Mouse (Mus musculus) intestine, embryonic 14.5 days (tissue): ENCODE measurements at regions not wholly inside any gene's neighbourhood (a gene's known extent, or its start where the extent isn't known, plus 50 kb on each side); places are given as distances from the start of the nearest gene placed in this dataset.

Experiments used
- ATAC-seq: fragments of 200-750 bp; cut with Nextera tagmentation; replicated peaks from 2 replicates; pipeline ENCODE4 v1.8.0; 2017; ENCODE audit warnings: low read depth, moderate number of reproducible peaks, moderate TSS enrichment, moderate library complexity; ENCODE audit not compliant: low FRiP score, low TSS enrichment
- DNase-seq: peaks from one replicate; pipeline ENCODE4 v3.0.0-alpha.2; 2018; ENCODE audit warnings: low spot score
- H3K27ac ChIP-seq: fragments of 300-500 bp; sonication (generic); 2 replicates; pipeline ENCODE4 v1.5.1; 2014; ENCODE audit warnings: low read depth, mild to moderate bottlenecking, control low read depth
- H3K27me3 ChIP-seq: fragments of 300-500 bp; sonication (generic); replicated peaks from 2 replicates; pipeline ENCODE4 v1.6.1; 2014; ENCODE audit warnings: low read length, control low read depth; ENCODE audit not compliant: control insufficient read depth, insufficient read depth
- H3K36me3 ChIP-seq: fragments of 300-500 bp; sonication (generic); 2 replicates; pipeline ENCODE4 v1.6.1; 2014; ENCODE audit warnings: low read length, control low read depth; ENCODE audit not compliant: control insufficient read depth, insufficient read depth
- H3K4me1 ChIP-seq: fragments of 300-500 bp; sonication (generic); replicated peaks from 2 replicates; pipeline ENCODE4 v1.6.1; 2014; ENCODE audit warnings: low read length, control low read depth, mixed read lengths; ENCODE audit not compliant: control insufficient read depth, insufficient read depth
- H3K4me2 ChIP-seq: fragments of 300-500 bp; sonication (generic); 2 replicates; pipeline ENCODE4 v1.6.1; 2014; ENCODE audit warnings: low read length
- H3K4me3 ChIP-seq: fragments of 300-500 bp; sonication (generic); 2 replicates; pipeline ENCODE4 v1.5.1; 2014; ENCODE audit warnings: low read depth, low read length, control low read depth, mixed read lengths
- H3K9ac ChIP-seq: fragments of 300-500 bp; sonication (generic); 2 replicates; pipeline ENCODE4 v1.6.1; 2014; ENCODE audit warnings: mild to moderate bottlenecking, low read length
- H3K9me3 ChIP-seq: fragments of 300-500 bp; sonication (generic); 2 replicates; pipeline ENCODE4 v1.6.1; 2016; ENCODE audit warnings: low read length, control low read depth; ENCODE audit not compliant: control insufficient read depth
- WGBS: fragments of 180-500 bp; shearing (Covaris S2); extraction: QIAGEN DNeasy Blood & Tissue Kit; methylation state at CpG from one replicate; pipeline ENCODE4 v1.1.7; 2014; 5-methylcytosine and 5-hydroxymethylcytosine counted together

DNA sequence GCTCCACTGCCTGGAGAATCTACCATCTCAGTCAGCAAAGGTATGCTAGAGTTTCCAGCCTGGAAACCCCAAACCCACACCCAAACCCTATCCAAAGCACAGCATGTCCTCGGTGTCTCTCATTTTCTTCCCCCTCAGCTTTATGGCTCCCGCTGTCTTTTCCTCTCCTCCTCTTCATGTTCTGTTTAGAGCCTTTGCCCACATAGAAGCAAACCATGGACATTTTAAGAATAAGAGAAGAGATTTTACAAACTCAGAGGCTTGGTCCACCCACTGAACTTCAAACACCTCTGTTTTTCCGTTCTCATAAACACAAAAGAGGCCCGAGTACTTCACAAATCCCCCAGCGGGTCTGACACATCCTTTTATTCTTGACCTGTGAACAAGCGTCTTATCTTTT is 154.9 kb upstream of the Zc3h12c start:
- WGBS = 81% methylated on average over 6 of the region's 6 CpGs
- ATAC-seq (no peak), DNase-seq (no peak)

DNA sequence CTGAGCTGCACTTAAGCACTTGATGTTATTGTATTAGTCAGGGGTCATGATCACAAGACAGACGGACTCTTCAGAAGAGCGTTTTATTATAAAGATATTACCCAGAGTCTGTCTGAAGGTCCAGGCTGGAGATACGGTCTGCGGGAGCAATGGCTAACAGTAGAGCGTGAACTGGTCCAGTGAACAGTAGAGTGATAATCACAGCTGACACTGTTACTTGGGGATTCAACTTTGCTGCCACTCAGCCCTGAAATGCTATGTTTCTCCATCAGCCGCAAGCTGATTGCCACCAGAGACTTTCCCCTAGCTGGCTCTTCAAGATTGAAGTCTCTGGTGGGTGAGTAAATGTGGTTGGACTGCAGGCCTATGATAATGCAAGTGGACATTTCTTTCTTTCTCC is 133.1 kb upstream of the Zc3h12c start:
- WGBS = 77% methylated on average over 6 of the region's 6 CpGs

More for the DNA sequence above, 154.9 kb upstream of the Zc3h12c start:
- no peaks in the 10 kb centered on the region for H3K9me3 ChIP-seq
- no peaks in the 10 kb centered on the region for H3K4me1 ChIP-seq
- H3K4me2 ChIP-seq = no peak overlapping the region
- H3K27me3 ChIP-seq = no peaks in the 10 kb centered on the region
- H3K27ac ChIP-seq = no peak overlapping the region
- no peak overlapping the region for H3K9ac ChIP-seq
- no peak overlapping the region for H3K4me3 ChIP-seq
- no peaks in the 10 kb centered on the region for H3K36me3 ChIP-seq

DNA sequence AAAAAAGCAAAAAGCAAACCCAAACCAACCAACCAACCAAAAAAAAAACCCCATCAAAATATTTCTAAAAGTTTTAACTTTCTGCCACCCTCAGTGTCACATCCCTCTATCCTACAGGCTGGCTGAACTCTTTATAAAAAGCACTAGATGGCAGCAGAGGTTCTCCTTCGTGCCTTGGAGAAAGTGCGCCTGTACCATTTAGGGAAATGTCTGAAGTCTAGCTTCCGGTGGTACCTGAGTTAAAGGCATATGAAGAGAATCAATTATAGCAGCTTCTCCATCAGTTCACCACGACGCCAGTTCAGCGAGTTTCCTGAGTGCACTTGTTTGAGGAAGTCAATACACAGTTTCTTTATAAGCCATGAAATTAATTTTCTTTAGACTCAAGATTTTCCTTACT is 130.0 kb upstream of the Zc3h12c start:
- Histone ChIP-seq H3K4me2 (no peak overlapping the region), H3K27ac (no peak overlapping the region), H3K36me3 (no peaks in the 10 kb centered on the region), H3K4me1 (no peaks in the 10 kb centered on the region), H3K27me3 (no peaks in the 10 kb centered on the region), H3K4me3 (no peak overlapping the region), H3K9ac (no peak overlapping the region), H3K9me3 (no peaks in the 10 kb centered on the region)
- ATAC-seq (0 out of 2 replicates have a peak, but pooled peaks have one; percentile 47), DNase-seq (no peak)
- 9% methylated on average over 6 of the region's 6 CpGs for WGBS

More for the DNA sequence above, 133.1 kb upstream of the Zc3h12c start:
- Histone ChIP-seq H3K4me1 (no peaks in the 10 kb centered on the region), H3K4me3 (no peak overlapping the region), H3K9me3 (no peaks in the 10 kb centered on the region), H3K36me3 (no peaks in the 10 kb centered on the region), H3K4me2 (no peak overlapping the region), H3K27ac (no peak overlapping the region), H3K9ac (no peak overlapping the region), H3K27me3 (no peaks in the 10 kb centered on the region)
- ATAC-seq (no peak), DNase-seq (no peak)

DNA sequence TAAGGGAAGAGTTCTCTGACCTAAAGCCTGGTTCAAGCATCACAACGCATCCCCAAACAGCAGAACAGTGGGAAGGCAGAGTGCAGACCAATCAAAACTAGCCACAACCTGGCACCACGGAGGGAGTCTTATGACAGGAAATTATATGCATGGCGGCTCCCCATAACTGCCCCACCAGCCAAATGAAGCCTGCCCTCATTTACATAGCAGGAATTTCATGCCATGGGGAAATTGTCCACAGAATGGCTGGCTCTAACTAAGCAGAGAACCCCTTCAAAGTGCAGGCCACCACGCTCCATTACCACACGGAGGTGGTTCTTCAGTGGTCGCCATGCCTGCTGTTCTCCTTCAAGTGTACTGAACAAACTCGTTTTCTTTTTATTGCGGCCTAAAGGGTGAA is 126.3 kb upstream of the Zc3h12c start:
- ATAC-seq = no peak
- H3K27ac ChIP-seq = no peak overlapping the region

DNA sequence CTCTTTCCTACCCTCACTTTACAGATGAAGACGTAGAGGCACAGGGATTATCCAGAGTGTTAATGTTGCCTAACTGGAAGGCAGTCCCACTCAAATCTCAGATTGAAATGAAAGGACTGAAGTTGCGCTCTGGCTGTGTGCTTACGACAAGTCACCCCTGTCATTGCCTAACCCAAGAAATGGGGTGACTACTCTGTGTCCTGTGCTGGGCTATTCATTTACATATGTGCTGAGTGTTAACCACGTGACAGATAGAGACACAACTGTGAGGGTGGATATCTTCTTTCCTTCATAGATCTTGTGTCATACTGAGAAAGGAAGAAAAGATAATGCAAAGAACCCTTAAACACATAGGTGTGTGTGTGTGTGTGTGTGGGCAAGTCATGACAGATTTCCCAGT is 120.7 kb upstream of the Zc3h12c start:
- no peak for DNase-seq
- 74% methylated on average over 4 of the region's 4 CpGs for WGBS
- Histone ChIP-seq H3K4me1 (peaks cover 6% of the 10 kb centered on the region), H3K4me2 (no peak overlapping the region), H3K36me3 (no peaks in the 10 kb centered on the region), H3K27ac (no peak overlapping the region), H3K9ac (no peak overlapping the region), H3K4me3 (no peak overlapping the region), H3K9me3 (no peaks in the 10 kb centered on the region), H3K27me3 (0 out of 2 replicates have a peak, but pooled peaks cover 4% of the 10 kb centered on the region)
- ATAC-seq = no peak

More for the DNA sequence above, 126.3 kb upstream of the Zc3h12c start:
- Histone ChIP-seq H3K27me3 (no peaks in the 10 kb centered on the region), H3K9me3 (no peaks in the 10 kb centered on the region), H3K9ac (no peak overlapping the region), H3K4me1 (no peaks in the 10 kb centered on the region), H3K4me2 (no peak overlapping the region), H3K36me3 (no peaks in the 10 kb centered on the region), H3K4me3 (no peak overlapping the region)
- WGBS = 84% methylated on average over 8 of the region's 8 CpGs
- no peak for DNase-seq

DNA sequence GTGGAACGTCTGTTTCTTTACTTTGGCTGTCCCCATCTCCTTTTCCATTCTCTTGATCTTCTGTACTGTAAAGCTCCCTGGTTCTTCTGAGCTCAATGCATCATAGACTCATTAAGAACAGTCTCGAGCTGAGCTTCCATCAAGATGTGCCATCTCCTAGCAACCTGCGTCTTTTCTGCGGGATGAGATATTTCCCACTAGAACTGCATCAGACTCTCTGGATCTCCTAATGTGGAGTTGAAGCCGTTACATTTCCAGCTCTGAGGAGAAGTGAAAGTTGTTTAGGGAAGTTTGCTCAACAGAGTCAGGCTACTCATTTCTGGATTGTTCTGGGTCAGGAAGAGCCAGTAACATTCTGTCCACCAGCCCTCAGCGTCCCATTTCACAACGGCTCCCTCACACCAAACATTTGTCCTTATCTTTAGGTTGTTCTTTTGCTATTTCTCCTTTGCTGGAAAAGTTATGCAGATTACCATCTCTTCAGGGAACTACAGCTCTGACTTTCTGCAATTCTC is 119.4 kb upstream of the Zc3h12c start:
- Histone ChIP-seq H3K27ac (no peak overlapping the region), H3K27me3 (0 out of 2 replicates have a peak, but pooled peaks cover 4% of the 10 kb centered on the region), H3K4me1 (peaks cover 6% of the 10 kb centered on the region), H3K9ac (no peak overlapping the region), H3K4me2 (no peak overlapping the region), H3K9me3 (no peaks in the 10 kb centered on the region), H3K36me3 (no peaks in the 10 kb centered on the region), H3K4me3 (no peak overlapping the region)
- WGBS = 66% methylated on average over 7 of the region's 7 CpGs
- DNase-seq = no peak
- no peak for ATAC-seq

DNA sequence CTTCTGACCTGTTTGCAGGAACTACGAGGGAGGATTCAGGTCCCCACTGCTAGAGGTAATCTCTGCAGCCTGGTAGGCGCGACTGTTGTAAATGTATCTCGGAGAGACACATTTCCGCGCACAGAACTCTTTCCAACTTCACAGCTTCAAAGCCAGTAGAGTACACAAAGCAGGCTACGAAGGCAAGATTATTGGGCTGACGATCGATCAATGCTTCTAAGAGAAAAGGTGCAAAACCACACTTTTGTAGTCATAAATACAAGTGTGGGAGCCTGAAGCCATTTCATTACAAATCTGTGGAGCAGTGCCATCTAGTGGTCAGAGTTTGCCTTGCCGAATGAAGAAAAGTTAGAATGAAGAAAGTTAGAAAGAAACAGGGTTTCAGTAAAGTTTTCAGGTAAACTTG is 118.9 kb upstream of the Zc3h12c start:
- H3K27me3 ChIP-seq = 0 out of 2 replicates have a peak, but pooled peaks cover 4% of the 10 kb centered on the region
- peaks cover 6% of the 10 kb centered on the region for H3K4me1 ChIP-seq
- no peaks in the 10 kb centered on the region for H3K9me3 ChIP-seq
- H3K36me3 ChIP-seq = no peaks in the 10 kb centered on the region
- H3K4me2 ChIP-seq = peak overlapping the region; percentile 64
- peak overlapping the region; percentile 30; the same call in 1 of the 2 replicates for H3K4me3 ChIP-seq
- H3K27ac ChIP-seq = no peak overlapping the region
- ATAC-seq (0 out of 2 replicates have a peak, but pooled peaks have one; percentile 40), DNase-seq (peak; percentile 84)
- H3K9ac ChIP-seq = no peak overlapping the region
- WGBS = 4% methylated on average over 10 of the region's 10 CpGs

DNA sequence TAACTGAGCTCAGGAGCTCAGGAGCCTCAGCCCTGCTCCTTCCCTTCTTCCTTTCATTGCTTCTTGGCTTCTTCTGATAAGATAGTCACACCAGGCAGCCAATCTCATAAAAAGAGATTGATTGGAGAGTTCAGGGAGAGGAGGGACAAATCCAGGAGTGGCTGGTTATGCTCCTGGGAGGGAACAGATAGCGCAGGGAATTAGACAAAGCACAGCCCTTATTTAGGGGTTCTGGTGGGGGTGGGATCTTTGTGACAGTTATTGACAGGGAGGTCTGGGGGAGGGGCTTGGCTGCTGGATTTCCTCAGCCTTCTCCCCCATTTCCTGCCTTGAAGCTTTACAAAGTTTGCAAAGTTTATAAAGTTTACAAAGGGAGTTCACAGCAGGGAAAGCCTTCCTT is 117.7 kb upstream of the Zc3h12c start:
- WGBS = 5% methylated on average over 1 of the region's 1 CpGs
- no peak for DNase-seq
- no peak for ATAC-seq

DNA sequence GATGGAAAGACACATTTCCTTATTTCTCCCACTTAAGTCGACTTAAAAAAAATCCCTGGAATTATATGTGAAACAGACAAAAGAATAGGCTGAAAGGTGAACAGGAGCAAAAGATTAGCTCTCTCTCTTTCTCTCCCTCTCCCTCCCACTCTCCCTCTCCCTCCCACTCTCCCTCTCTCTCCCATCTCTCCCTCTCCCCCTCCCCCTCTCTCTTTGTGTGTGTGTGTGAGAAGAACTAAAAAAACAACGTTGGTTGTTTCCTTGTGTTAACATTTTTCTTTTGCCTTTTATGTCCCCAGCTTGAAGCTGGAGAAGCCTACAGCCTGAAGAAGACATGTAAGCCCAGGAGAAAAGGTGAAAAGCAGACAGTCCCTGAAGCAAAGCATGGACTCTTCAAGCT is 115.2 kb upstream of the Zc3h12c start:
- H3K9ac ChIP-seq = no peak overlapping the region
- no peak overlapping the region for H3K4me2 ChIP-seq
- no peak overlapping the region for H3K27ac ChIP-seq
- no peak overlapping the region for H3K4me3 ChIP-seq
- DNase-seq = no peak
- H3K27me3 ChIP-seq = 0 out of 2 replicates have a peak, but pooled peaks cover 4% of the 10 kb centered on the region
- ATAC-seq = no peak
- H3K36me3 ChIP-seq = no peaks in the 10 kb centered on the region
- H3K4me1 ChIP-seq = peaks cover 6% of the 10 kb centered on the region
- 28% methylated on average over 2 of the region's 2 CpGs for WGBS
- H3K9me3 ChIP-seq = no peaks in the 10 kb centered on the region

More for the DNA sequence above, 117.7 kb upstream of the Zc3h12c start:
- Histone ChIP-seq H3K27ac (no peak overlapping the region), H3K4me3 (no peak overlapping the region), H3K4me1 (peaks cover 6% of the 10 kb centered on the region), H3K27me3 (0 out of 2 replicates have a peak, but pooled peaks cover 4% of the 10 kb centered on the region), H3K9me3 (no peaks in the 10 kb centered on the region), H3K4me2 (0 out of 2 replicates have a peak overlapping the region, but pooled peaks have one; percentile 4), H3K9ac (no peak overlapping the region), H3K36me3 (no peaks in the 10 kb centered on the region)
